Mouse (Mus musculus) hindbrain, embryonic 14.5 days (tissue): ENCODE results near the gene Hoxa4. TPM values are rescaled to one million over a fixed set of nuclear protein-coding genes. Genes with fewer than 3 reads are reported as not detected.

ENCODE experiments used
- ATAC-seq: fragments of 200-750 bp; cut with Nextera tagmentation; 2 replicates; pipeline ENCODE4 v1.8.0; 2017; ENCODE audit warnings: moderate number of reproducible peaks, mild to moderate bottlenecking, moderate TSS enrichment, moderate library complexity; ENCODE audit not compliant: low FRiP score
- DNase-seq: peaks from one replicate; pipeline ENCODE4 v3.0.0-alpha.2; 2015; ENCODE audit warnings: low spot score
- H3K27ac ChIP-seq: fragments of 300-500 bp; sonication (generic); 2 replicates; pipeline ENCODE4 v1.5.1; 2014; ENCODE audit warnings: mild to moderate bottlenecking, moderate library complexity
- H3K27me3 ChIP-seq: fragments of 300-500 bp; sonication (generic); 2 replicates; pipeline ENCODE4 v1.6.1; 2014; ENCODE audit warnings: mild to moderate bottlenecking, low read length, mixed read lengths; ENCODE audit not compliant: control insufficient read depth, insufficient read depth
- H3K36me3 ChIP-seq: fragments of 300-500 bp; sonication (generic); replicated peaks from 2 replicates; pipeline ENCODE4 v1.6.1; 2014; ENCODE audit not compliant: control insufficient read depth, insufficient read depth
- H3K4me1 ChIP-seq: fragments of 300-500 bp; sonication (generic); replicated peaks from 2 replicates; pipeline ENCODE4 v1.6.1; 2014; ENCODE audit warnings: antibody characterized with exemption, low read length, mixed read lengths; ENCODE audit not compliant: control insufficient read depth, insufficient read depth
- H3K4me2 ChIP-seq: fragments of 300-500 bp; sonication (generic); replicated peaks from 2 replicates; pipeline ENCODE4 v1.6.1; 2014; ENCODE audit warnings: mild to moderate bottlenecking, moderate library complexity
- H3K4me3 ChIP-seq: fragments of 300-500 bp; sonication (generic); replicated peaks from 2 replicates; pipeline ENCODE4 v1.5.1; 2014; ENCODE audit warnings: mild to moderate bottlenecking, low read length
- H3K9ac ChIP-seq: fragments of 300-500 bp; sonication (generic); 2 replicates; pipeline ENCODE4 v1.6.1; 2014
- H3K9me3 ChIP-seq: fragments of 300-500 bp; sonication (generic); 2 replicates; pipeline ENCODE4 v1.6.1; 2016; ENCODE audit warnings: low read length; ENCODE audit not compliant: control insufficient read depth
- WGBS: fragments of 180-500 bp; shearing (Covaris S2); extraction: QIAGEN DNeasy Blood & Tissue Kit; methylation state at CpG from one replicate; pipeline ENCODE4 v1.1.7; 2014; 5-methylcytosine and 5-hydroxymethylcytosine counted together
- polyA plus RNA-seq: library from polyadenylated mRNA; unstranded; fragments of >200 nt; fragmentation: Nextera tagmentation; extraction: Ambion mirVana; gene quantifications from 2 replicates; pipeline ENCODE4 v1.2.1, GENCODE M21; 2014

Hoxa4 gene
- polyA plus RNA-seq, 1 experiment from 2014 or later = 22.5 TPM

DNA sequence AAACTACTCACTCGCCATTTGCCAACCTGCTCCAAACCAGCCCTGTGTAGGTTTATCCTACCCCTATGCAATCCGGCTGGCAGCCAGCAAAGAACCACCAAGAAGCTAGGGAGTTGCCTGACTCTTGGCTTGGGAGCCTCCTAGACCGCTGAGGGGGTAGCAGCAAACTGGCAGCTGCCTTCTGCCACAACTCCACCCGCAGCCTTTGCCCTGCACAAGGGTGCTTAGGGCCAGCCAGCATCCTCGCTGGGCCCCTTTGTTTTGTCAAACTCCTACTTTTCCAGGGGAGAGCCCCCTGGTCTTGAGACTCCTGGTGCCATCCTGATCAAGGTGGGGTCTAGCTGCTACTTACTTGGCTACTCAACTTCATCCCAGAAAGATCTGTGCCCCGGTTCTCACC, 6.9 kb downstream of the Hoxa4 start:
- Histone ChIP-seq H3K4me2 (peak overlapping the region; percentile 81), H3K27ac (peak overlapping the region; percentile 100), H3K9me3 (no peaks in the 10 kb centered on the region), H3K9ac (peak overlapping the region; percentile 99), H3K4me3 (peak overlapping the region; percentile 20), H3K27me3 (peaks cover 95% of the 10 kb centered on the region), H3K36me3 (no peaks in the 10 kb centered on the region), H3K4me1 (peaks cover 17% of the 10 kb centered on the region)
- WGBS = 3% methylated on average over 6 of the region's 6 CpGs
- DNase-seq (no peak), ATAC-seq (0 out of 2 replicates have a peak, but pooled peaks have one; percentile 5)

DNA sequence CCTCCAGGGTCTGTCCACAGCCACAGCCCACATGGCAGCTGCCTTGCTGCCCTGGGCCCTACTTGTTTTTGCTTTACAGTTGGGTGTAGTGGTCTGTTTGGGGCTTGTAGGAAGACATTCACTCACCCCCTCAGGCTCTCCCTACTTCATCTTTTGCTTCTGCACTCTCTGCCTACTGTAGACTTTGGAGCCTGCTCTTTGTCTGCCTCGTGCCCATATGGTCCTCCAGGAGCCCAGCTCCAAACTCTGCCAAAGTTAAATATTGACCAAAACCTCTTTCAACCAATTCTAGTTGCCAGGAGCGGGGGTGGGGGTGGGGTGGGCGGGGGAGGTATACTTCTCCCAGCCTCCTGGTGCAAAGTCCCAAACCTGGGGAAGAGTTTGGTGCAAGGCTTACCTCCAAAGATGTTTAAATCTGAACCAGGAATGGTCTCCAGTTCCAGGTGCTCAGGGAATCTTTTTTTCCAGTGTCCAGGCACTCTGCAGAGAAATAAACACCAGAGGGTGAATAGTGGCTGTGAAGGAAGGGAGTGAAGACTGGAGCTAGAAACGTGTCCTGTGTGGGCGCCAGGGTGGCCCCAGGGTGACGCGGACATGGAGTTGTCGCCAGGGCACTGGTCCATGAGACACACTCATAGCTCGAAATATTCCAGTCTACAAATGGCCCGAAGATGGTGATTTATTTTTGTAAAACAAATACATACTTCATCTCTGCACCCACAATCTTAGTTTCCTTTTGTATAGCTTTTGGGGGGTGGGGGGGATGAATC, 8.1 kb downstream of the Hoxa4 start:
- peak overlapping the region; percentile 99 for H3K9ac ChIP-seq
- DNase-seq (no peak), ATAC-seq (no peak)
- peaks cover 17% of the 10 kb centered on the region for H3K4me1 ChIP-seq
- H3K27ac ChIP-seq = peak overlapping the region; percentile 100
- H3K36me3 ChIP-seq = no peaks in the 10 kb centered on the region
- peak overlapping the region; percentile 81 for H3K4me2 ChIP-seq
- peaks cover 94% of the 10 kb centered on the region for H3K27me3 ChIP-seq
- peak overlapping the region; percentile 20 for H3K4me3 ChIP-seq
- WGBS = 13% methylated on average over 10 of the region's 10 CpGs
- H3K9me3 ChIP-seq = no peaks in the 10 kb centered on the region

DNA sequence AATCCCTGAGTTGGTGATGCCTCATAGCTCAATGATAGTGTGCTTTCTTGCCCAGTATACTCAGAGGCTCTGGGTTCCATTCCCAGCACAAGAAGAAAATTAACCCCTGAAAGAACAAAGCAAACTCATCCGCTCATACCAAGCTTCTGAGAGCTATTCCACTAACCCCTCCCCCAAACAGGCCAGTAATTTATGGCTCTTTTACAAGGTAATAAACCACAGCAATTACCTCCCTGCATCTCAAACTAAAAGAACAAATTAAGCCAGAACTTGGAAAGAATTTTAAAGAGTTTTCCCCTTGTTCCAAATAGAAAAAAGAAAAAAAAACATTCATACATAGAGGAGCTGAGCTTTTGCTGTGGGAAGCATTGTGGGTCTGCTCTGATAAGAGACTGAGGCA, 8.8 kb downstream of the Hoxa4 start:
- Histone ChIP-seq H3K27me3 (peaks cover 91% of the 10 kb centered on the region), H3K4me2 (peak overlapping the region; percentile 81), H3K9me3 (no peaks in the 10 kb centered on the region), H3K9ac (peak overlapping the region; percentile 99), H3K4me1 (peaks cover 17% of the 10 kb centered on the region), H3K27ac (peak overlapping the region; percentile 100), H3K36me3 (no peaks in the 10 kb centered on the region), H3K4me3 (peak overlapping the region; percentile 71)
- ATAC-seq (no peak), DNase-seq (no peak)
- 27% methylated on average over 1 of the region's 1 CpGs for WGBS

DNA sequence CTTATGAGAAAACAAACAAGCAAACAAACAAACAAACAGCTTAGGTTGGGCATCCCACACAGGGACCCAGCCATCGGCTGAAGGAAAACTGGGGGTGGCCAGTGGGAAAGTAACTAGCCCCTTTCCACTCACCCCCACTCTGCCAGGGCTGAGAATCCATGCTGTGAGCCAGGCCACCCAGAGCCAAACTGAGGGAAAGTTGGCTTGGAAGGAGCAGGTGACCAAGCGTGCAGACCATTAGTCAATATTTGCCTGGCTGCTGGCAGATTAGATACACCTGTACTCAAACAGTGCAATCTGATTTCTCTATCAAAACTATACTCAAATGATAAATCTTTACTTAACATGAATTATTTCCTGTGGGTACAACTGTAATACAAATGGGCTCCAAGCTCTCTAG, 9.5 kb downstream of the Hoxa4 start:
- Histone ChIP-seq H3K27me3 (peaks cover 92% of the 10 kb centered on the region), H3K36me3 (no peaks in the 10 kb centered on the region), H3K4me2 (peak overlapping the region; percentile 81), H3K27ac (peak overlapping the region; percentile 100), H3K4me1 (peaks cover 17% of the 10 kb centered on the region), H3K4me3 (peak overlapping the region; percentile 71), H3K9me3 (no peaks in the 10 kb centered on the region), H3K9ac (peak overlapping the region; percentile 99)
- DNase-seq (no peak), ATAC-seq (no peak)
- 21% methylated on average over 2 of the region's 2 CpGs for WGBS

DNA sequence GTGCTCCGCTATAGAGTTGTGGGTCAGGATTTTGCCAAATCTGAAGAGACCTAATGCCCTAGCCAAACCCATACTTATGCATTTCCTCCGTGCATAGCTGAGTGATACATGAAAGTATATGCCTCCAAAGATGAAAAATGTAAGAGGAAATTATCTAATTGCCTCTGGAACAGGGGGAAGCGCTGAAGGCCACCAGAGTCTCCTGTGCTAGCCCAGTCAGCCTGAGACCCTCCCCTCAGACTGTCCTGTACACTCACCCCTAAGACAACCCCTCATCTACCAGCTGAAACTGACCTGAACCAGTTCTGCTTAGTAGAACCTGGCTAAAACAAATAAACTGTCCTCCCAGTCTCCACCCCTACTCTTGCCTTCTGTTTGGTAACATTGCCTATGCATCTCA, 10.8 kb downstream of the Hoxa4 start:
- peak overlapping the region; percentile 100 for H3K27ac ChIP-seq
- DNase-seq (no peak), ATAC-seq (no peak)
- H3K9me3 ChIP-seq = no peaks in the 10 kb centered on the region
- peak overlapping the region; percentile 71 for H3K4me3 ChIP-seq
- H3K9ac ChIP-seq = peak overlapping the region; percentile 99
- H3K36me3 ChIP-seq = no peaks in the 10 kb centered on the region
- H3K4me2 ChIP-seq = peak overlapping the region; percentile 81
- H3K4me1 ChIP-seq = peaks cover 17% of the 10 kb centered on the region
- peaks cover 84% of the 10 kb centered on the region for H3K27me3 ChIP-seq
- 6% methylated on average over 3 of the region's 3 CpGs for WGBS

DNA sequence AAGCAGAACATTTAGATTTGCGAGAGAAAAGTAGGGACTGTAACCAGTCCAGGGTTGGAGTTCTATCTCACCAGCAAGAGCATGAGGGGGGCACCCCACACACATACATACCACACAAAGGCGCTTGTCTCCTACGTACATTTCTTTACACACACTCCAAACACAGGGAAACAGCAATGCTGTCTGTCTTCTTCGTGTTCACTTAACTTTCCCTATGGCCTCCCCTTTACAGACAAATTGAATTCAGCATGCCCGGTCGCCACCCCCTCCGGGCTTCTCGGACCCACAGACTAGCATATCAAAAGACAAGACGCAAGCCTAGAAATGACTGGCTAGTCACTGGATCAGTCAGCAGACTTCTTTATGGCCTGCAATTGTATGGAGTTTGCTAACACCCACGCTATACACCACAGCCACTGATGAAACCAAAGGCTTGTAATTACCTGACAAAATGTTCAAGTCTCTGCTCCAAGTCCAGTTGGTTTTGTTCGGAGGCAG, 11.3 kb downstream of the Hoxa4 start:
- Histone ChIP-seq H3K4me2 (peak overlapping the region; percentile 81), H3K4me3 (peak overlapping the region; percentile 71), H3K9me3 (no peaks in the 10 kb centered on the region), H3K27me3 (peaks cover 80% of the 10 kb centered on the region), H3K4me1 (peaks cover 17% of the 10 kb centered on the region), H3K27ac (peak overlapping the region; percentile 100), H3K36me3 (no peaks in the 10 kb centered on the region), H3K9ac (peak overlapping the region; percentile 99)
- WGBS = 1% methylated on average over 11 of the region's 11 CpGs
- DNase-seq (no peak), ATAC-seq (no peak)

DNA sequence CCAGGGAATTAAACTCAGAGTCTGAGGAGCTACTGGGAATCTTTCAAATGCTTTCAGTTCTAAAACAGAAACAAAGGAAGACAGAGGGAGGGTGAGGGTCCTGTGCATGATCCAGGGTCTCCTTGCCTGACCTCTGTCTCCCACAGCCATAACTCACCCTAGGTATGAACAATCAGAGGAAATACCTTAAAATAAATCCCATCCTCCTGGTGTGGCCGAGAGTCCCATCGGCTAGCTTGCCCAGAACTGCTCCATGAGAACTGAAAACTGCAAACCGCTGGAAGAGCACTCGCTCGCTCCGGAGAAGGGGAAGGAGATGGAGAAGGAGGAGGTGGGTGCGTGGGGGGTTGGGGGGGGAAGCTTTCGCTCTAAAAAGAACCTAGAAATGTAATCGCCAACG, 11.9 kb downstream of the Hoxa4 start:
- peak overlapping the region; percentile 71 for H3K4me3 ChIP-seq
- no peaks in the 10 kb centered on the region for H3K36me3 ChIP-seq
- H3K9me3 ChIP-seq = no peaks in the 10 kb centered on the region
- DNase-seq (no peak), ATAC-seq (no peak)
- WGBS = under 1% methylated on average over 10 of the region's 10 CpGs
- peak overlapping the region; percentile 99 for H3K9ac ChIP-seq
- H3K4me2 ChIP-seq = peak overlapping the region; percentile 81
- peaks cover 16% of the 10 kb centered on the region for H3K4me1 ChIP-seq
- peaks cover 78% of the 10 kb centered on the region for H3K27me3 ChIP-seq
- peak overlapping the region; percentile 100 for H3K27ac ChIP-seq

DNA sequence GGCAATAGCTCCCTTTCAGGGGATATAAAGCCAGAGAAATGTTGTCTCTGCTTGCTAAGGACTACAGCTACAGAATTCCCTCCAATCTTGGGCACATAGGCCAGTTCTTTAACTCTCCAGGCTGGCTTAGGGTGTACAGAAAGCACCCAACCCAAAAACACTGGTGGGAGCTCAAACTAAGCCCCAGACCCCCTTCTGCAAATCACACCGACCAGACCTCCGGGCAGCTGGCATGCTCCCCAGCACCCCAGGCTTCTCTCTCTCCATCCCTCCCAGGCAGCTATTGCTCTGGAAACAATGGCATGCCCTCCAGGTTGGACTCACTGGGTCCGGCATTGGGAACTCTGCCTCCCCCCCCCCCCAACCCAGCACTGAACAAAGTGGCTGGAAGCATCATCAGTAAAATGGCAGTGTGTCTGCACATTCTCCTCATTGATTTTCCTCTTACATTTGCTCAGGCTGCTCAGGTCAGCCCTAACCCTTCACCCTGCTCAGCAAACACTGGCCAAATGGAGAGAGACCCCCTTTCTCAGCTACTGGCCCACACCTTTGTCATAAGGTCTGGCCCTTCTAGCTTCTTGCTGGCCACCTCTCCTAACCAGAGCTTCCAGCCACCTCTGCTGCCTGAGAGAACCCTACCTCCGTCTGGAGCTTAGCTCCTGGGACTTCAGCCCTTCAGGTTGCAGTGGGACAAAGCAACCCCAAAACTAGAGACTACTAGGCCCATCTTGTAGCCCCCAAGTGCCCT, 12.5 kb downstream of the Hoxa4 start:
- peak overlapping the region; percentile 99 for H3K9ac ChIP-seq
- no peak for ATAC-seq
- H3K27ac ChIP-seq = peak overlapping the region; percentile 100
- no peaks in the 10 kb centered on the region for H3K36me3 ChIP-seq
- H3K27me3 ChIP-seq = peaks cover 78% of the 10 kb centered on the region
- peak overlapping the region; percentile 81 for H3K4me2 ChIP-seq
- no peaks in the 10 kb centered on the region for H3K9me3 ChIP-seq
- peak overlapping the region; percentile 71 for H3K4me3 ChIP-seq
- no peak for DNase-seq
- 0% methylated on average over 3 of the region's 4 CpGs for WGBS
- peaks cover 10% of the 10 kb centered on the region for H3K4me1 ChIP-seq

DNA sequence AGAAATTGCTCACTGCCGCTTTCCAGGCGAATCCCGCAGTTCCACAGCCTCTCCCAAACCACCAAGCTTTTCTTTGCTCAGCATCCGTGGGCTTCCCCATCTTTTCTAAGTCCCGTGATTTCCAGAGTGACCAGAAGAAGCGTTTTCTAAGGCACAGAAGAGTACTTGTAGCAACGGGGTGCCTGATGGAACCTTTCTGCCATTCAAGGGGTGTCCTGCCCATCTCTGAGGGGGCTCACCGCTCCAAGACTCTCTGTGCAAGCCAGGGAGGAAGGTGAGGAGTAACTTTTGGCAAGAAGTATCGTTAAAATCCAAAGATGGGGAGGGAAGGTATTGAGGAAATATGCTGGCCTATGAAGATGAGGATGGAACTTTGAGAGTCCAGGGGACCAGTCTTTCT, 13.7 kb downstream of the Hoxa4 start:
- 1% methylated on average over 9 of the region's 9 CpGs for WGBS
- DNase-seq (no peak), ATAC-seq (no peak)
- Histone ChIP-seq H3K27me3 (peaks cover 77% of the 10 kb centered on the region), H3K4me1 (peaks cover 8% of the 10 kb centered on the region), H3K36me3 (no peaks in the 10 kb centered on the region), H3K4me2 (peak overlapping the region; percentile 81), H3K9me3 (no peaks in the 10 kb centered on the region), H3K4me3 (peak overlapping the region; percentile 71), H3K27ac (peak overlapping the region; percentile 100), H3K9ac (peak overlapping the region; percentile 99)
